Mouse (Mus musculus) forebrain, embryonic 11.5 days (tissue): ENCODE measurements around the gene Noto. TPM values are rescaled to one million over a fixed set of nuclear protein-coding genes. Genes with fewer than 3 reads are reported as not detected.

Source experiments
- ATAC-seq: fragments of 200-750 bp; cut with Nextera tagmentation; replicated peaks from 2 replicates; pipeline ENCODE4 v1.8.0; 2017; ENCODE audit warnings: moderate TSS enrichment; ENCODE audit not compliant: low FRiP score
- DNase-seq: peaks from one replicate; pipeline ENCODE4 v3.0.0-alpha.2; 2017; ENCODE audit warnings: low spot score
- H3K27ac ChIP-seq: fragments of 300-500 bp; sonication (generic); 2 replicates; pipeline ENCODE4 v1.5.1; 2014; ENCODE audit warnings: low read depth, low read length
- H3K27me3 ChIP-seq: fragments of 300-500 bp; sonication (generic); 2 replicates; pipeline ENCODE4 v1.6.1; 2014; ENCODE audit warnings: mild to moderate bottlenecking, low read length, mixed read lengths; ENCODE audit not compliant: control insufficient read depth, insufficient read depth
- H3K36me3 ChIP-seq: fragments of 300-500 bp; sonication (generic); 2 replicates; pipeline ENCODE4 v1.6.1; 2014; ENCODE audit warnings: mild to moderate bottlenecking, low read length, moderate library complexity, mixed read lengths; ENCODE audit not compliant: control insufficient read depth, insufficient read depth
- H3K4me1 ChIP-seq: fragments of 300-500 bp; sonication (generic); replicated peaks from 2 replicates; pipeline ENCODE4 v1.6.1; 2014; ENCODE audit warnings: low read length, mixed read lengths; ENCODE audit not compliant: control insufficient read depth, insufficient read depth
- H3K4me2 ChIP-seq: fragments of 300-500 bp; sonication (generic); 2 replicates; pipeline ENCODE4 v1.6.1; 2014; ENCODE audit warnings: low read depth, mild to moderate bottlenecking, low read length, moderate library complexity, mixed read lengths; ENCODE audit not compliant: severe bottlenecking
- H3K4me3 ChIP-seq: fragments of 300-500 bp; sonication (generic); 2 replicates; pipeline ENCODE4 v1.5.1; 2014; ENCODE audit warnings: low read depth, low read length
- H3K9ac ChIP-seq: fragments of 300-500 bp; sonication (generic); 2 replicates; pipeline ENCODE4 v1.6.1; 2014; ENCODE audit warnings: low read length
- H3K9me3 ChIP-seq: fragments of 300-500 bp; sonication (generic); 2 replicates; pipeline ENCODE4 v1.6.1; 2016; ENCODE audit warnings: low read length, mixed read lengths; ENCODE audit not compliant: control insufficient read depth
- WGBS: fragments of 180-500 bp; shearing (Covaris S2); extraction: QIAGEN DNeasy Blood & Tissue Kit; methylation state at CpG from one replicate; pipeline ENCODE4 v1.1.7; 2014; 5-methylcytosine and 5-hydroxymethylcytosine counted together
- polyA plus RNA-seq: library from polyadenylated mRNA; unstranded; fragments of >200 nt; fragmentation: Nextera tagmentation; extraction: Ambion mirVana; gene quantifications from 2 replicates; pipeline ENCODE4 v1.2.1, GENCODE M21; 2014

Gene Noto
- polyA plus RNA-seq, 1 experiment from 2014 or later = not detected

DNA sequence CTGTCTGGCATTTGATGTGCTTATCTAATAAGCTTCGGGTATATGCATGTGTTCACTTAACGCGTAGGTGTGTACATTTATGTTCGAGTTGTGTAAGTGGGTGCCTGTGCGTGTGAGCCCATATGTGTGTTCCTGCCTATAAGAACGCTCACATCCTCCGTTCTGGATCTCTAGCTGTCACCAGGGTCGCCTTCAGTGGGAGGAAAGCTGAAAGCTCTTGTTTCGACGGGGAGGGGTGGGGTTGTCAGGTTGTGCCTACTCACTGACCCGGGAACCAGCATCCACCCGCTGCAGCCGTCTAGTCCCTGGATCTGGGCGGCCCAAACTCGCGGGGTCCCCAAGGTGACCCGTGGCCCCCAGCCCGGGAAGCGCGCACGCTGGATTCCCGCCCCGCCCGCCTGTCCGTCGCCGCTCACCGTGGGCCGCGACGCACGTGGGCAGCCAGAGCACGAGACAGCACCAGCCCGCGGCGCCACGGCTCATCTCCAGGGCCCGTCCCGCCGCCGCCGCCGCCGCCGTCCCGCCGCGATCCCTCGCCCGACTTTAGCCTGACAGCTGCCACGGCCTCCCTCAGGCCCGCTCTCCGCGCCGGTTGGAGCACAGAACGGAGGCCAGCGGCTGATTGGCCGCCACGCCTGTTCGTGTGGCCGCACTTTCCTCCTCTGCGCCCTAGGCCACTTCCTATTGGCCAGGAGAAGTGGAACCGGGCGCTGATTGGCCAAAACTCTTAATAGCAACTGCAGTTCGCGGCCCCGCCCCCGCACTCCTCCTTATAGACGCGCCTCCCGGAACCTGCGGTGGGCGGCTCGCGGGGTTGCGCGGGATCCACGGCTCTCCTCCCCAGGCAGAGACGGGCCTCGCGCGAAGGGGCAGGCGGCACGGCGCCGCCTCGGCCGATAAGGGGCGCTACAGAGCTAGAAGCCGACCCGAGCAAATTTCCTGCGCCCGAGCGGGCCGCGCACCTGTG lies 27.3 kb downstream of the Noto start, which contains the start of gene Cct7:
Gene Cct7, plus strand, starts transcription at position 818 of the 967 bp plus-strand sequence.
- peak within 1 kb of the TSS; percentile 65 for H3K4me3 ChIP-seq
- H3K4me2 ChIP-seq = peak within 1 kb of the TSS; percentile 86
- DNase-seq (peak; percentile 99), ATAC-seq (peak; percentile 96)
- peaks cover 10% of the 10 kb centered on the region for H3K4me1 ChIP-seq
- H3K9me3 ChIP-seq = no peaks in the 10 kb centered on the region
- no peaks in the 10 kb centered on the region for H3K27me3 ChIP-seq
- 3% methylated on average over 90 of the region's 96 CpGs for WGBS
- H3K9ac ChIP-seq = peak within 1 kb of the TSS; percentile 92
- no peaks in the 10 kb centered on the region for H3K36me3 ChIP-seq
- H3K27ac ChIP-seq = peak within 1 kb of the TSS; percentile 89

GRCm38 (mm10) chr6:85451664-85452410 lies 28.2 kb downstream of the Noto start, which contains the start of gene Pradc1:
Gene Pradc1, minus strand, starts transcription at chr6:85451970.
- peak; percentile 91 for ATAC-seq
- Histone ChIP-seq H3K36me3 (no peaks in the 10 kb centered on the region), H3K9me3 (no peaks in the 10 kb centered on the region), H3K27ac (peak within 1 kb of the TSS; percentile 89), H3K4me2 (peak within 1 kb of the TSS; percentile 86), H3K9ac (peak within 1 kb of the TSS; percentile 92), H3K27me3 (no peaks in the 10 kb centered on the region), H3K4me3 (peak within 1 kb of the TSS; percentile 65), H3K4me1 (peaks cover 10% of the 10 kb centered on the region)
- WGBS = under 1% methylated on average over 54 of the region's 54 CpGs
- DNase-seq = peak; percentile 99

DNA sequence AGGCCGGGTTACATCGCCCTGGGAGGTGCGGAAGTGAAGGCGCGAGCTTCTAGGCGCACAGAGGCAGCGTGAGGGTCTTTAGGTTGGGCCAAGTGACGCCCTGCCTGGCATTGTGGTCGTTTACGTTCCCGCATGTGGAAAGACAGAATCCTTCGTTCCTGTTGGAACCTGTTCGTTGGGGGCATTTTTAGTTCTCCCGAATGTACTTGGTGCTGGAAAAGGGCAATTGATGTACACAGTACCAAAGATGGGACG lies 28.7 kb downstream of the Noto start:
- WGBS = 1% methylated on average over 15 of the region's 15 CpGs
- H3K4me1 ChIP-seq = peaks cover 10% of the 10 kb centered on the region
- H3K4me3 ChIP-seq = peak overlapping the region; percentile 65
- no peak for ATAC-seq
- H3K9me3 ChIP-seq = no peaks in the 10 kb centered on the region
- H3K27ac ChIP-seq = peak overlapping the region; percentile 89
- no peaks in the 10 kb centered on the region for H3K36me3 ChIP-seq
- H3K4me2 ChIP-seq = peak overlapping the region; percentile 86
- peak overlapping the region; percentile 92 for H3K9ac ChIP-seq
- no peak for DNase-seq
- no peaks in the 10 kb centered on the region for H3K27me3 ChIP-seq

DNA sequence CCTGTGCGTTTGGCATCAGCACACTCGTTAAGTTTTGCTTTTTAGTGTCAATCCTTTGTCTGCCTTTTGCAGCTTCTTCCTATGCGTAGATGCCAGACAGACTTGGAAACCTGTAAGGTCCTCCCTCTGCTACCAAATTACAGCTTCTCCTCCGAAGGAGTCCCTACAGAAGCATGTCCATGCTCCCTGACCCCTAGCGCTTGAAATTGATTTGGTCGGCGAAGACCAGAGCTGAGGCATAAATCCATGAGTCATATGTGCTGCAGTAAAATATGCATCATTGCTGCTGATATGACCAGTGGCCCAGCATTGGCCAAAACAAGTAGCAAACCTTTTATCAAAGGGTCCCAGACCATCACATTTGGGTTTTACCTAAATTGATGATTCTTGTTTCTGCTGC lies 29.1 kb downstream of the Noto start:
- WGBS = 15% methylated on average over 7 of the region's 7 CpGs
- H3K4me1 ChIP-seq = peaks cover 10% of the 10 kb centered on the region

DNA sequence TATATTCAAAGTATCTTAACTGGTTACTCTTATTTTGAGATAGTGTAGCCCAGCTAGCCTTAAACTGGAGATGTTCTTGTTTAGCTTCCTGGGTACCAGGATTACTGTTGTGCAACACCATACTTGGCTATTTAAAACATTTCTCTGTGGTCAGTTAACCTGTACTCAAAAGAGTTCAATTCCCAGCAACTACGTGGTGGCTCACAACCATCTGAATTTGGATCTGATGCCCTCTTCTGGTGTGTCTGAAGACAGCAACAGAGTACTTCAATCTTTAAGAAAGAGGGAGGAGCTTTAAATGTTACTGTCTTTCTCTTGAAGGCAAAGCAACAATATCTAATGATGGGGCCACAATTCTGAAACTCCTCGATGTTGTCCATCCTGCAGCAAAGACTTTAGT lies 35.9 kb downstream of the Noto start:
- Histone ChIP-seq H3K4me3 (no peak overlapping the region), H3K27me3 (no peaks in the 10 kb centered on the region), H3K4me1 (no peaks in the 10 kb centered on the region), H3K9ac (no peak overlapping the region), H3K27ac (no peak overlapping the region), H3K4me2 (no peak overlapping the region), H3K9me3 (no peaks in the 10 kb centered on the region), H3K36me3 (peaks cover 33% of the 10 kb centered on the region)
- 93% methylated on average over 2 of the region's 2 CpGs for WGBS
- ATAC-seq (no peak), DNase-seq (no peak)

More for the DNA sequence above, 29.1 kb downstream of the Noto start:
- Histone ChIP-seq H3K27ac (no peak overlapping the region), H3K9ac (peak overlapping the region; percentile 92), H3K9me3 (no peaks in the 10 kb centered on the region), H3K27me3 (no peaks in the 10 kb centered on the region), H3K4me3 (peak overlapping the region; percentile 65), H3K4me2 (peak overlapping the region; percentile 86), H3K36me3 (no peaks in the 10 kb centered on the region)
- ATAC-seq = no peak
- no peak for DNase-seq

DNA sequence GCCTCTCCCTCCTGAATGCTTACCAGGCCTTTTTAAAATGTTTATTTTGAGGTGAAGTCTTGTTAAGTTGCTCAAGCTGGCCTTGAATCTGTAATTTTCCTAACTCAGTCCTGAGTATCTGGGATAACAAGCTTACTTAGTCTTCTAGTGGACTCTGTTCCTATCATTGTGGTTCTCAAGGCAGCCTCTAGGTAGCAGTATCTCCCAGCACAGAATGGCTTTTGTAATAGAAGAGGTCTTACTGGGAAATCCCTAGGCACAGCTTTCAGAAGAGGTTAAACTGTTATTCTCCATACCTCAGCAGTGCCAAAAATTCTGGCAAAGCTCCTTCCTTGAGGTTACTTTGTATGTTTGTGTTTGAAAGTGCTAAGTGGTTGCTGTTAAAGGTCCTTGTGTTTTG lies 41.7 kb downstream of the Noto start:
- Histone ChIP-seq H3K9me3 (no peaks in the 10 kb centered on the region), H3K4me1 (no peaks in the 10 kb centered on the region), H3K4me3 (no peak overlapping the region), H3K27ac (no peak overlapping the region), H3K4me2 (no peak overlapping the region), H3K9ac (no peak overlapping the region), H3K36me3 (peaks cover 57% of the 10 kb centered on the region), H3K27me3 (no peaks in the 10 kb centered on the region)
- DNase-seq = no peak
- no peak for ATAC-seq

- Histone ChIP-seq H3K27me3 (no peaks in the 10 kb centered on the region), H3K27ac (no peak overlapping the region), H3K9me3 (no peaks in the 10 kb centered on the region), H3K4me3 (no peak overlapping the region), H3K4me1 (no peaks in the 10 kb centered on the region), H3K4me2 (no peak overlapping the region), H3K36me3 (peaks cover 27% of the 10 kb centered on the region), H3K9ac (no peak overlapping the region)
- ATAC-seq (no peak), DNase-seq (no peak)
- 85% methylated on average over 5 of the region's 5 CpGs for WGBS
Observed at GRCm38 (mm10) chr6:85469660-85470430, 46.2 kb downstream of the Noto start.

DNA sequence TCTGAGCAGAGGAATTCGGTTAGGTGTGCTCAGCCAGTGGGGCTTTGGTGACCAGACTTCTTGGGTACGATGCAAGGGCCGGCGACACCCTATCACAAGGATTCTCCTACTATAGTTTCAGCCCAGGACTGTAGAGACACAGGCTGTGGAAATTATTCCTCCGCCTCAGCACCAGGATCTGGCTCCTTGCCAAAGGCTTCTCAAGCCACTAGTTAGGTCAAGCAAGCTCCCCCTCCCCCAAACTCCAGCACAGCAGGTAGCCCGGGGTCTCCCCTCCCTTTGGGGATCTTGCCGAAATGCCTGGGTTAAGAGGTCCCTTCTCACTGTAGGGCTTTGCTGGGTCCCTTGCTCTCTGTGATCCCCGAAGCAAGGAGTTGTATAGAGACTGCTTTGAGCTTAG lies 48.3 kb downstream of the Noto start:
- WGBS = 71% methylated on average over 8 of the region's 8 CpGs
- Histone ChIP-seq H3K27me3 (no peaks in the 10 kb centered on the region), H3K36me3 (peaks cover 17% of the 10 kb centered on the region), H3K4me1 (no peaks in the 10 kb centered on the region), H3K4me3 (no peak overlapping the region), H3K9ac (no peak overlapping the region), H3K9me3 (no peaks in the 10 kb centered on the region), H3K4me2 (no peak overlapping the region), H3K27ac (no peak overlapping the region)
- ATAC-seq = no peak
- DNase-seq = no peak
